Mouse (Mus musculus): Measurements from ENCODE around the gene Tfap2b.

DNA sequence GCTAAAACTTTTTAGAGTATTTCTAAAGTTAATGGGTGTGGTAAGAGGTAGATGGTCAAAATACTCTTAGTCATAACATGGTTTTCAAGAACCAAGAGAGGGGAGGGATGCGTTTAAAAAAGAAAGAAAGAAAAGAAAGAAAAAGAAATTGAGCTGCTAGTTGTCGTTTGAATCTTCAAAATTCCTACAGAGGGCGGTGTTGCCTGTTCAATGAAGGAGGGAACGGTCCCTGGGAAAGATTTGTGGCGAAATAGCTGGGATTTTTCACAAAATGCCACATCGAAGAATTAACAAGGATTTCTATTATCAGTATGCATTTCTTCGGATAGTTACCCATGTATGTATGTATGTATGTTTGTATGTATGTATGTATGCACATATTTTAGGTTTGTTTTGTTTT, 2.5 kb upstream of the Tfap2b start:
- peak; percentile 37 for TF ChIP-seq CTCF (IDR thresholded peaks at IDR 0.05; ENCODE audit: low read depth)
- no peak for TF ChIP-seq EP300 (IDR thresholded peaks at IDR 0.05; ENCODE audit: low read depth)
